Mouse (Mus musculus): ENCODE results near the gene Zmiz1.

Zmiz1 gene

DNA sequence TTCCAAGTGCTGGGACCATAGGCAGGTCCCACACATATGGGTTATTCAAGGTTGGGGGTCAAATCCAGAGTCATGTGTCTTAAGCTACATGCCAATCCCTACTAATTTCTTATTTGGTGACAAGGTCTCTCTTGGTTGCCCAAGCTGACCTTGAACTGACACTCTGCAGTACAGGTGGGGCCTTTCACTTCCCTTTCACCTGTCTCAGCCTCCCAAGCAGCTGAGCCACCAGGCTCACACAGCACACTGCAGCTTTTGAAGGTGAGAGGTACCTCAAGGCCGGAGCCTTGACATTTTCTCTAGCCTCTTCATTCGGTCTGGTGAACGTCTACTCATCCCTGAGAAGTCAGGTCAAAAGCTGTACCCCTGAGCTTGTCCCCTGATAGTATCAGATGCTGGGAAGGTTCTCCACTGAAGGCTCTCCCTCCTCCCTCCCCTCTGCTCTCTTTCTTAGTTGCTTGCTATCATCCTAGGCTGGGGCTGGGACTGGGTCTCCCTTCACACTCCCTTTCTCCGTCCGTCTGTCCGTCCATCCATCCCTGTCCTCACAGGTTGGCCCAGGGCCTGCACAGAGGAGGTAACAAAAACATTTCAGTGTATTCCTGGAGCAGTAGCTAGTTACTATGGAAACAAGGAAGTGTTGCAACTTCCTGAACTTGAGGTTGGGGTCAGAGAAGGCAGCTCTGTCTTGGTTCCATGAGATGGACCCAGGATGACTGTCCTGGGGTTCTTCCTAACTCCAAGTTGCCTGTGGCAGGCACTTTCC lies 13.3 kb downstream of the Zmiz1 start:
- no peak for DNase-seq (ENCODE audit: extremely low read depth, insufficient read length, low spot score)

- DNase-seq (ENCODE audit: extremely low read depth, insufficient read length, low spot score) = no peak
Measured at GRCm38 (mm10) chr14:25472981-25473649, 14.1 kb downstream of the Zmiz1 start.

- no peak for DNase-seq (ENCODE audit: extremely low read depth, insufficient read length, low spot score)
Measured at GRCm38 (mm10) chr14:25474017-25474416, 15.0 kb downstream of the Zmiz1 start.

GRCm38 (mm10) chr14:25474732-25475131 lies 15.7 kb downstream of the Zmiz1 start:
- no peak for DNase-seq (ENCODE audit: extremely low read depth, insufficient read length, low spot score)

DNA sequence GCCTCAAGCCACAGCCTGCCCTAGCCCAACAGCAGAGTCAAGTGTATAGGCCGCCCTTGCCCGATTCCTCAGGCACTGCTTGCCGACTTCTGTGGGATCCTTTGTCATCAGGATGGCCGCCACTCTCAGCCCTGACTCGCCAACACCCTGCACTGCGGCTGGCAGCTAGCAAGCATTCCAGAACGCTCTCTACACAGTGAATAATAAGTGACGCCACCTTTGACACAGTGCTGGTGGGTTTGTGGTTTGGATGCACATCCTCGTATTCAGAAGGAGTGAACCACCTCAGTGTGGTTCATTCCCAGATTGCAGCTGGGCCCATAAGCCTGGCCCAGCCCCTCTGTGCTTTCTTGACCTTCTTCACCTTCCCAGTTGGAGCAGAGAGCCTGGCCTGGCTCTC lies 17.1 kb downstream of the Zmiz1 start:
- peak; percentile 83 for DNase-seq (ENCODE audit: extremely low read depth, insufficient read length, low spot score)

DNA sequence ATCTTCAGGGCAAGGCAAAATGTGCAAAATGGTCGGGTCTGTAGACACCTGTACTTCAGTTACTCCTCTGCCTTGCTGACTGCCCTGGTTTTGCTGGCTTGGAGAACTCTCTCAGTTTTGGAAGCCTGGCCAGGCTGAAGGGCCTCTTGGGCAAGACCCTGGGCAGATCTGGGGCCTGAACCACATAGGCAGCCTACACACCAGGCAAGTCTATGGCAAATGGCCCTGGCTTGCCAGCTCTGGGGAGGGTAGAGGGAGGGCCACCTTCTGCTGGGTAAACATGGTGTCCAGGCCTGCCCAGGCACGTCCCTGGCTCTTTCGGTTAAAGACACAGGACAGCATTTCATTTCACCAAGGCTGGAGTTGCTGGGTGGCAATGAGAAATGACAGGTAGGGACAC lies 17.5 kb downstream of the Zmiz1 start:
- DNase-seq (ENCODE audit: extremely low read depth, insufficient read length, low spot score) = no peak

DNA sequence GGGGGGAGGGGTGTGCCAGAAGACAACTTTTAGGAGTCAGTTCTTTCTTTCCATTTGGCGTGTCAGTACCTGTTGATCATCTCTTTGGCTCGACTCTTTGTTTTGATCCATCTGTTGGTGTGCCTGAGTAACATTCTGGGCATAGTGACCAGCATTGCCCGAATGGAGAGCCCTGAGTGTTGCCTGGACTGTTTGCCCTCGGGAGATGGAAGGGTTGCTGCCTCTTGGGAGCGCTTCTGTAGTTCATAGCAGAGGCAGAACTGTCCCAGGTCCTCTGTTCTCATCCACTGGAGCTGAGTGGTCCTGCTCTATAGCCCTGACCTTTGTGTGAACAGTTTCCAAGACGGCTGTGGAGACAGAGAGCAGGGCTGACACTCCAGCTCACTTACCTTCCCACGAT lies 18.3 kb downstream of the Zmiz1 start:
- no peak for DNase-seq (ENCODE audit: extremely low read depth, insufficient read length, low spot score)

- DNase-seq (ENCODE audit: extremely low read depth, insufficient read length, low spot score) = no peak
Measured at GRCm38 (mm10) chr14:25478257-25478656, 19.3 kb downstream of the Zmiz1 start.

DNA sequence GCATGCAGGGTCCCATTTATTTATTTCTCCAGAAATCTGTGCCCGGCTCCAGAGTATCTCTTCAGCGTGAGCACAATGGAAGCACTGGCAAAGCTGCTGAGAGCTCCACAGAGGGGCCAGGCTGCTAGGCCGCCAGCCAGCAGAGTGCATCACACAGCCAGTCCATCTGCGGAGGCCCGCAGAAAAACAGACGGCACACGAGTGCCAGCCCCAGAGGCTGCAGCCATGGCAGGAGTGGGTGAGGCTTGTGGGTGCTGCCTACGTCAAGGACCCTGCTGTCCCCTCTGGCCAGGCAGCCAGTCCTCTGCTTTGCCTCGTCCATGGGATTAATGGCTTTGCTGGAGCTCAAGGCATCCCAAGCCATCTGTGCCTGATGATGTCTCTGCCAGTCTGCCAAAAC lies 19.8 kb downstream of the Zmiz1 start:
- DNase-seq (ENCODE audit: extremely low read depth, insufficient read length, low spot score) = no peak

- no peak for DNase-seq (ENCODE audit: extremely low read depth, insufficient read length, low spot score)
Measured at GRCm38 (mm10) chr14:25479841-25480252, 20.9 kb downstream of the Zmiz1 start.

GRCm38 (mm10) chr14:25480443-25480842 lies 21.5 kb downstream of the Zmiz1 start:
- no peak for DNase-seq (ENCODE audit: extremely low read depth, insufficient read length, low spot score)

GRCm38 (mm10) chr14:25480916-25481666 lies 22.1 kb downstream of the Zmiz1 start:
- DNase-seq (ENCODE audit: extremely low read depth, insufficient read length, low spot score) = no peak

DNA sequence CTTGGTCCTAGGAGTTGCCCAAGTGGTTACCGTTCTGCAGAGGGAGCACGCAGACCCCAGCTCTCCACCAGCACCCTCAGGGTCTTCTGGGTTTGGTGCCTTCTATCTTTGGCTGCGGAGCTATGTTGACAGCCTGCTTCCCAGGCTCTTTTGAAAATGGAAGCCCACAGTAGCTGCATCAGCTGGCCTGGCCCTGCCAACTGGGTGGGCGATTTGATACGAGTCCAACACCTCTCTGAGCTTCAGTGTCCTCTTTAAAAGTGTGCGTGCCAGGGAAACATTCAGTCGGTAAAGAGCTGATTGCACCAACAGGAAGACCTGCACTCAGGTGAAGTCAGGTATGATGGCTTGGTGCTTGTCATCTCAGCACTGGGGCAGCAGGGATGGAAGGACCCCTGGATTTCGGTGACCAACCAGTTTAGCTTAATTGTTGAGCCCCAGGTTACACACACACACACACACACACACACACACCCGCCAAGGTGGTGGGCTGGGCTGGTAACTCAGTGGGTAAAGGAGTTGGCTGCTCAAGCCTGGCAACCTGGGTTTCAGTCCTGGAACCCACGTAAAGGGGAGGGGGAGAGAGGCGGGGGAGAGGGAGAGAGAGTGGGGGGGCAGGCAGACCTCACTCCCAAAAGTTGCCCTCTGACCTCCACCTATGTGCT lies 22.8 kb downstream of the Zmiz1 start:
- no peak for DNase-seq (ENCODE audit: extremely low read depth, insufficient read length, low spot score)

- no peak for DNase-seq (ENCODE audit: extremely low read depth, insufficient read length, low spot score)
Measured at GRCm38 (mm10) chr14:25482404-25482803, 23.4 kb downstream of the Zmiz1 start.

GRCm38 (mm10) chr14:25483285-25483684 lies 24.3 kb downstream of the Zmiz1 start:
- no peak for DNase-seq (ENCODE audit: extremely low read depth, insufficient read length, low spot score)

GRCm38 (mm10) chr14:25484049-25484448 lies 25.1 kb downstream of the Zmiz1 start:
- DNase-seq (ENCODE audit: extremely low read depth, insufficient read length, low spot score) = no peak

- no peak for DNase-seq (ENCODE audit: extremely low read depth, insufficient read length, low spot score)
Measured at GRCm38 (mm10) chr14:25486220-25486619, 27.2 kb downstream of the Zmiz1 start.

DNA sequence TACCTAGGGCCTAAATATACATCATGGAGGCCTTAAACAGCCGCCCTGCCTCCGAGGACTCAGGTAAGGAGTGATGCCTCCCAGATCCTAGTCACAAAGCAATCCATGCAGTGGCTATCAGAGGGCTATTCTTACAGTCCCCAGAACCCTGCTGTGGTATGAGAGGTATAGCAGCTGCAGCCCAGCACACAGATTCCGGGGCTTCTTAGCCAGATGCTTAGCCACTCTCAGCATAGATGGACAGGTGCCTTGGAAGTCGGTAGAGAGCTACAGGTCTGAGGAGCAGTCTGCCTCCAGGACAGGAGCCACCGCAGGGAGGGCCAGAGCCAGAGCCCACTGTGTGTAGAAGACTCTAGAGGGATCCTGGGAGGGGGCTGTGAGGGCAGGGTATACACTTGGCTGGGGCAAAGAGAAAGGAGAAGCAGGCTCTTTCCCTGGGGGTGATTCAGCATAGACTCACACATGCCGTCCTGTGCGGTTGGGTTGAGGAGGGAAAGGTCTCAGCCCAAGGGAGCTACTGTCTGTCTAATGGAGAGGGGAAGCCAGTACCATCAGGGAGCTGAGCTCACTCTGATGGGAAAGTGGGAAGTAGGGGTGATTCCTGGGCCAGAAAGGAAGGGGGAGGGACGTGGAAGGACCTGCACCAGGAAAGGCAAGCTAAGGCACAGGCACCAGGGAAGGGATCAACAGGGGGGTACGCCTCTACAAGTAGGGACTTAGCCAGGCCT lies 27.9 kb downstream of the Zmiz1 start:
- DNase-seq (ENCODE audit: extremely low read depth, insufficient read length, low spot score) = peak; percentile 72

GRCm38 (mm10) chr14:25487470-25487955 lies 28.5 kb downstream of the Zmiz1 start:
- no peak for DNase-seq (ENCODE audit: extremely low read depth, insufficient read length, low spot score)

- DNase-seq (ENCODE audit: extremely low read depth, insufficient read length, low spot score) = peak; percentile 74
Measured at GRCm38 (mm10) chr14:25488097-25488613, 29.2 kb downstream of the Zmiz1 start.
